Mouse (Mus musculus) small intestine, adult 2 months (tissue): Measurements from ENCODE around the gene Gm20662.

Source experiments
- CTCF ChIP-seq: fragments of 200-500 bp; IDR thresholded peaks from 2 replicates; pipeline ENCODE4 v1.5.1; 2012; ENCODE audit warnings: low read depth, mild to moderate bottlenecking, control low read depth, inconsistent platforms, low read length, moderate library complexity, mixed read lengths; ENCODE audit not compliant: insufficient replicate concordance, insufficient read length; ENCODE audit errors: extremely low read depth
- POLR2A ChIP-seq: fragments of 200-500 bp; IDR thresholded peaks from 2 replicates; pipeline ENCODE4 v1.6.1; 2012; ENCODE audit warnings: low read depth, mild to moderate bottlenecking, control low read depth, inconsistent platforms, low read length, moderate library complexity

- TF ChIP-seq CTCF: no peak
- TF ChIP-seq POLR2A: no peak
These were observed at the start of gene Gm20662 for GRCm38 (mm10) chr9:107996049-107996448.
